Mouse (Mus musculus) embryo, embryonic 9.5 days (tissue): ENCODE results near the gene Ptk7.
A peak's percentile ranks its signal among the peaks of the same experiment; 100 is the strongest.

Source experiments
- DNase-seq: peaks from one replicate; pipeline ENCODE4 v3.0.0-alpha.2; 2017; ENCODE audit errors: extremely low spot score

The Ptk7 gene

DNA sequence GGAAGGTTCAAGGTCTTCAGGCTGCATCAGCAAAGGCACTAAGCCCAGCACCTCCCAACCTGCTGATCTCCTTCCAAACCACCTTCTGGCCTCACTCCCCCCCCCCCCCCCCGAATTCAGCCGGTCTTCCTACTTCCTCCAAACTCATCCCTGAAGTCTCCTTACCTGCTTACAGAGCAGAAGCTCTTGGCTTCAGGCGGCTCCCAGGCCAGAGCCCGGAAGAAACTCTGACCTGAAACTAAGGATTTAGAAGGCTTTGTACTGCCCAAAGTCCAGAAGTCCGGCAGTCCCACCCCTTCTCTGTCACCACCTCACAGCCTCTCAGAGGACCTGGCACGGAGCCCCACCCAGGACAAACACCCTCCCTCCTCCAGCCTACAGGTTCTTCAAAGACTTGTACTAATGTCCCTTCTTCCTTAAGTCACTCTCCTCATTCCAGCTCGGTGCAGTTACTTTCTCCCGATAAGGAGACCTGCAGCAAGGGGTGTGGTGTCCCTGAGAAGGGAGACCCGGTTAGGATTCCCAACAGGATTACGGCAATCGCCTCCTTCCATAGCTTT lies 15.7 kb upstream of the Ptk7 start:
- DNase-seq: no peak

GRCm38 (mm10) chr17:46644152-46644805 lies 15.0 kb upstream of the Ptk7 start:
- DNase-seq: no peak

DNA sequence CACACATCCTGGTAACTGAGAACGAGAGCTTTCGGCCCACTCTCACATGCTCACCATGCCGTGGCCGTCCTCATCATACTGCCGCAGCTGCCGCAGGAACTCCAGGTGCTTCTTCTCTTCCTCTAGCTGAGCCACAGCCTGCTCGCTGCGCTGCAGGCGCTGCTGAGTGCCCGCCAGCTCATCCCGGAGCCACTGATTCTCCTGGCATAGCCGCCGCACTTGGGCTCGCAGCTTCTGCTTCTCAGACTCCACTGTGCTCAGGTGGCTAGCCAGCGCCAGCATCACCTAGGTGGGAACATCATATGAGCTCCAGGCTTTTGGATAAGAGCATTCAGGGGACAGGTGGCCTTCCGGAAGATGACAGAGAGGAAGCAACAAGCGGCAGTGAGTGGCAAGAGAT lies 12.8 kb upstream of the Ptk7 start:
- DNase-seq: no peak

DNA sequence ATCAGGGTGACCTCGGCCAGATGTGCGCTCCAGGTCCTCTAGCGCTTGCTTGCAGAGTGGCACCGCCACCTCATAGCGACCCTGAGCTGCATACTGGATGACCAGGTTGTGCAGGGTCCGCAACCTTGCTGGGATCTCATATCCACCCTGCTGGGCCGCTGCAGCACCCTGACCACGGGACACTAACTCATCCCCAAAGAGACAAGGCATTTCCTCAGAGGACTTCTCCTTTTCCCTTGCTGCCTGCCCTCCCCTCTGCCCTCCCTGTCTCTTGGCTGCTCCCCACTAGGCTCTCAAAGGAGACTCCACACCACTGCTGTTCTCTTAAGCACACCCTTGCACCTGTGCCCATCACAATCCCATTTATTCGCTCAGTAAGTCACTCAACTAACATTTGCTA lies 10.6 kb upstream of the Ptk7 start:
- DNase-seq: no peak

GRCm38 (mm10) chr17:46636831-46637523 lies 7.7 kb upstream of the Ptk7 start:
- DNase-seq: peak; percentile 65

- peak; percentile 81 for DNase-seq
Measured at GRCm38 (mm10) chr17:46629685-46630441, 559 bp upstream of the Ptk7 start.

- no peak for DNase-seq
Measured at GRCm38 (mm10) chr17:46628471-46628790, 873 bp downstream of the Ptk7 start.

DNA sequence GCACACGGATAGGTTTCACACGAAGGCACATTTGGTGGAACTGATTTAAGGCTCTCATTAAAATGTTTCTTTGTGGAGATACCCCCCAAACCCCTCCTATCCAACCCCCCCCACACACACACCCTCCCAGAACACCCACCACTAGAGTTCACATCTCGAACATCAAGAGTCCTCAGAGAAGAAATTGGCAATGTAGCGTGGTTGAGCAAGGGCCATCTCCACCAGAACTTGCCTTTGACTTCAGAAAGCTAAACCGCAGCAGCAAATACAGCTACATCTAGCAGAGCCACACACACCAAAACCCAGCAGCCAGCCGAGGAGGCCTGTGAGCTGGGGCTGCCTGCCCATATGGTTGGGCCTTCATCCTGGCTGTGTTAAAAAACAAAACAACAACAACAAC lies 1.9 kb downstream of the Ptk7 start:
- no peak for DNase-seq

DNA sequence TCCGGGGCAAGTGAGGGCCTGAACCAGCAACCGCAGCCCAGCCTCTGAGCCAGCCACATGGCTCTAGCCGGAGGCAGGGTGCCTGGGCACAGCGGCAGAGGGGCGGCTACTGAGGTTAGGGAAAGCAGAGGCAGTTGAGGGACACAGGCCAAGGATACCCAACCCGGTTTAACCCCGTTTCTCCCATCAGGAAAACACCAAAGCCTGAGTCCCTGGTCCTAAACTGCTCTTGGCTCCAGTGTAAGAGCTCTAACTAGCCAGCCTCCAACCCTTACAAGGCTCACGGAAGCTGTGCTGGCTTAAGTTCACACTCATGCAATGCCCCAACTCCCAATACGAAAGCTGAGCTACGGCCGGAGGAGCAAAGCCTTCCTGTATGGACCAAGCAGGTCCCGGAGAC lies 4.7 kb downstream of the Ptk7 start:
- DNase-seq: no peak

DNA sequence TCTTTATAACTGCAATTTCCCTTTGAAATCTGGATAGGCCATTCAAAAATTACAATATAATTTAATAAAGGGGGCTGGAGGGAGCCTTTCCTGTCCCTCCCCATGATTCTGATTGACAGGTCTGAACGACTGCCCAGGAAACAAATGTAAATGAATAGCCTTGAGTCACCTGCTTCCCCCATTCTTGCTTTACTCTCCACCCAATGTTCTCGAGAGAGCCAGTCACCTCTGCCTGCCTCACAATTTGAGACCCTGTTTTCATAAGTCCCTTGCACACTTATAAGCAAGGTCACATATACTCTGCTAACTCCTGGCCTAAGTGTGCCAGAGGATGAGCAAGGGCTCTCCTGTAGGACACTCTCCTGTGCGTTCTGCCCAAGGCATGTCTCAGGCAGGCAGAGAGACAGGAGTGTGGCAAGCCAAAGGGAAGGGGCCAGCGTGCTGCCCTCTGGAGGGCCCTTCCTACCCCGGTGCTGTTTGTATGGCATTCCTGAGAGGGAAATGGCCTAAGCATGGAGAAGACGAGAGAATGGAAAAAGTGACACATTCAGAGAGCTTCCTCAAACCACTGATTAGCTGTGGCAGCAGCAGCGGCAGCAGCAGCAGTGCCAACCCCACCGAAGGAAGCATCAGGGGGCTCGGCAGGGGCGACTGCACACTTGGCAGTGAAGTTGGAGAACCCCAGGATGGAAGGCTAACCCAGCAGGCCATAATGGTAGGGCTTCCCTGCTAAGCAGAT lies 5.3 kb downstream of the Ptk7 start:
- DNase-seq: no peak

DNA sequence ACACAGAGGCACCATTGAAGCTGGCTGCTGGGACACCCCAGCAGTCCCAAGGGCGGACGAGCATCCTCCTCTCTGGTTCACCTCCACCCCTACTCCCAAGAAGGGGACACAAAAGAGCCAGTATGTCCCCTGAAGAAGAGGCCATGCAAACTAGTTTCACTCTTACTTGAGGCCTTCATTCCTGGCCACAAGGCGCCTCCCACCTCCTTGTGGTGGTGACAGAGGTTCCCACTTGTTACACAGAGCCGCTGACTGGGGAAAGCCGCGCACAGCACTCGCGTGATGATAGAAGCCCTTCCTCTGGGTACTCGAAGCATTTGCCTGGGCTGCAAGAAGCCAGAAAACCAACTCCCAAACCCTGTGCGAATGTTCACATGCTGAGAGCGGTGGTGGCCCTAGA lies 7.0 kb downstream of the Ptk7 start:
- no peak for DNase-seq

DNA sequence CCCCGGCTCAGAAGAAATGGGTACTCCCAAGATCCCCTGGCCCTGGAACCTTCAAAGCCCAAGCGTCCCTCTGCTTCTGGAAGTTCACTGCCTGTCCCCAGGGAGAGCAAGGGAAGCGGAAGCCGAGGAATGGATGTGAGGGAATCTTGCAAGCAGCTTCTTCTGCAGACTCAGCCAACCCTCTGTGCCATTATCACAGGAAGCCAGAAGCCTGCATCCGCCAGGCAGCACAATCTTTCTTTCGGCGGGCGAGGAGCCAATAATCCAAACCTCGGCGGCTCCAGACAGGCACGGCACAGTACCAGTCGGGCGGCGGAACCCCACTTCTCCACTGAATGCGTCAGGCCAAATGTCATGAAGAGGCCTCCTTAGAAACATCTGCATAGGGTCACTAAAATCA lies 8.0 kb downstream of the Ptk7 start:
- DNase-seq: no peak

GRCm38 (mm10) chr17:46619683-46620357 lies 9.5 kb downstream of the Ptk7 start:
- peak; percentile 55 for DNase-seq

GRCm38 (mm10) chr17:46618769-46619682 lies 10.3 kb downstream of the Ptk7 start:
- peak; percentile 76 for DNase-seq

GRCm38 (mm10) chr17:46618394-46618768 lies 10.9 kb downstream of the Ptk7 start:
- DNase-seq: peak; percentile 71

GRCm38 (mm10) chr17:46617799-46618198 lies 11.5 kb downstream of the Ptk7 start:
- no peak for DNase-seq

GRCm38 (mm10) chr17:46613229-46613628 lies 16.1 kb downstream of the Ptk7 start:
- DNase-seq: no peak

- DNase-seq: no peak
Measured at GRCm38 (mm10) chr17:46612820-46613219, 16.5 kb downstream of the Ptk7 start.

- DNase-seq: no peak
Measured at GRCm38 (mm10) chr17:46612189-46612588, 17.1 kb downstream of the Ptk7 start.

- DNase-seq: no peak
Measured at GRCm38 (mm10) chr17:46611316-46611715, 18.0 kb downstream of the Ptk7 start.
